Mouse (Mus musculus) erythroblast, embryonic 14.5 days (primary cell): Measurements from ENCODE around the gene Armcx6.

ENCODE experiments used
- GATA1 ChIP-seq: IDR thresholded peaks from 2 replicates; pipeline ENCODE4 v1.6.1; 2012; ENCODE audit warnings: low read length, inconsistent platforms, mixed read lengths
- TAL1 ChIP-seq: IDR thresholded peaks from 3 replicates; pipeline ENCODE4 v1.6.1; 2012; ENCODE audit warnings: low read length, inconsistent platforms, mixed read lengths

DNA sequence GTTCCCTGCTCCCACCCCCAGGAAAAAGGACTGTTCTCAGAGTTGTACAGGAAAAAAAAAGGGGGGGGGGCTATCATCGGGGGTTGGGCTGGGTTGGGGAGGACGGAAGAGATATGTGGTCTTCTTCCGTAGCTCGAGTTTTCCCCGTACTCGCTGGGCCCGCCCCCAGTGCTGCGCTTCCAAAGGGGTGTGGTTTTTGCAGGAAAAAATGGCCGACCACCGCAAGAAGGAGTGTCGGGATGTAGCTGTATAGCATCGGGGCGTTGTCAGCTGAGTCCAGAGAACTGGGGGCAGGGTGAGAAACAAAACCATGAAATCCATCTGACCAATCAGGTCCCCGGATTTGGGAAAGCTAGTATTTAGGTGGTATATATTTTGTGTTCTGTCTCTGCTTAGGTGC lies 32.7 kb downstream of the Armcx6 start:
- no peak for TF ChIP-seq TAL1
- no peak for TF ChIP-seq GATA1
